Mouse (Mus musculus): ENCODE measurements around the gene Tspan32.

- TF ChIP-seq CTCF (IDR thresholded peaks at IDR 0.05; ENCODE audit: extremely low read depth, insufficient read length, insufficient replicate concordance, low read depth, low read length), result no peak
- TF ChIP-seq POLR2A (IDR thresholded peaks at IDR 0.05; ENCODE audit: low read depth, low read length), result no peak
These were observed 10.2 kb downstream of the Tspan32 start for GRCm38 (mm10) chr7:143014862-143015659.
